Mouse (Mus musculus) hindlimb bud, embryonic 11.5 days (tissue): ENCODE measurements around the gene Gimap7.

Experiments
- DNase-seq: peaks from one replicate; pipeline ENCODE4 v3.0.0-alpha.2; 2012; ENCODE audit warnings: low read depth, low spot score; ENCODE audit errors: extremely low spot score

Gene Gimap7

GRCm38 (mm10) chr6:48740501-48741169 is 22.2 kb downstream of the Gimap7 start:
- no peak for DNase-seq

GRCm38 (mm10) chr6:48741273-48741672 is 22.9 kb downstream of the Gimap7 start:
- DNase-seq: no peak

- DNase-seq: no peak
Observed at GRCm38 (mm10) chr6:48741711-48742206, 23.3 kb downstream of the Gimap7 start.

GRCm38 (mm10) chr6:48742422-48743351 is 24.3 kb downstream of the Gimap7 start:
- DNase-seq: no peak

GRCm38 (mm10) chr6:48745490-48745889 is 27.1 kb downstream of the Gimap7 start:
- no peak for DNase-seq

GRCm38 (mm10) chr6:48745959-48746889 is 27.8 kb downstream of the Gimap7 start, which contains the start of gene Gimap5:
Gene Gimap5, plus strand, starts transcription at chr6:48746197.
- no peak for DNase-seq

- DNase-seq: no peak
Observed at GRCm38 (mm10) chr6:48747091-48747966, 28.9 kb downstream of the Gimap7 start.

- no peak for DNase-seq
Observed at GRCm38 (mm10) chr6:48763567-48764270, 45.3 kb downstream of the Gimap7 start.

GRCm38 (mm10) chr6:48764496-48764895 is 46.1 kb downstream of the Gimap7 start:
- no peak for DNase-seq

GRCm38 (mm10) chr6:48768178-48768869 is 49.9 kb downstream of the Gimap7 start:
- DNase-seq: no peak

- DNase-seq: no peak
Observed at GRCm38 (mm10) chr6:48768933-48769332, 50.5 kb downstream of the Gimap7 start.

- DNase-seq: no peak
Observed at GRCm38 (mm10) chr6:48770696-48771095, 52.3 kb downstream of the Gimap7 start, which contains the start of gene Gimap3. Gene Gimap3, minus strand, starts transcription at chr6:48770851.

GRCm38 (mm10) chr6:48772030-48772429 is 53.6 kb downstream of the Gimap7 start:
- peak; percentile 47 for DNase-seq
